Mouse (Mus musculus) layer of hippocampus, adult 2 months (tissue): ENCODE data around the gene Serpinb2. TPM values are rescaled to one million over a fixed set of nuclear protein-coding genes. Genes with fewer than 3 reads are reported as not detected.

Source experiments
- DNase-seq, 2 experiments: peaks; one replicate each; pipeline ENCODE4 v3.0.0; 2022; ENCODE audit warnings: low spot score in 2 of 2
- H3K27ac ChIP-seq: fragments of 200-600 bp; 2 replicates; pipeline ENCODE4 v1.8.1; 2022
- H3K4me3 ChIP-seq: fragments of 200-600 bp; 2 replicates; pipeline ENCODE4 v1.8.1; 2022; ENCODE audit warnings: mild to moderate bottlenecking
- CTCF ChIP-seq: fragments of 200-600 bp; conservative IDR thresholded peaks from 2 replicates; pipeline ENCODE4 v1.8.1; 2022; ENCODE audit warnings: antibody characterized with exemption, mild to moderate bottlenecking, moderate library complexity
- long read RNA-seq, 2 experiments: library from polyadenylated mRNA; stranded (forward); transcript quantifications; one replicate each; pipeline ENCODE4 v2.0.0; 2021; ENCODE audit warnings: borderline mapping rate in 2 of 2
- total RNA-seq, 2 experiments: library from RNA; stranded (reverse); gene quantifications; 2 replicates each; pipeline ENCODE4 v1.2.3; 2021

Serpinb2 gene
- not detected for total RNA-seq
- long read RNA-seq, experiment 1, result 0 reads
- long read RNA-seq, experiment 2, result 0 reads

GRCm38 (mm10) chr1:107511252-107511651 is at the start of gene Serpinb2:
Serpinb2 (plus strand) TSS chr1:107511423.
- H3K4me3 ChIP-seq, result no peak within 1 kb of the TSS
- no peak for TF ChIP-seq CTCF
- no peak for DNase-seq
- no peak within 1 kb of the TSS for H3K27ac ChIP-seq

GRCm38 (mm10) chr1:107479909-107480308 is 31.3 kb upstream of the Serpinb2 start:
- DNase-seq, result no peak
- Histone ChIP-seq H3K4me3 (no peak overlapping the region), H3K27ac (no peak overlapping the region)
- no peak for TF ChIP-seq CTCF

- TF ChIP-seq CTCF, result peak; percentile 94
- peak; percentile 76 to 88 for DNase-seq
- H3K27ac ChIP-seq, result no peak overlapping the region
- H3K4me3 ChIP-seq, result no peak overlapping the region; the same call in 1 of the 2 replicates
Observed at GRCm38 (mm10) chr1:107481452-107481851, 29.8 kb upstream of the Serpinb2 start.

GRCm38 (mm10) chr1:107489577-107489976 is 21.6 kb upstream of the Serpinb2 start:
- DNase-seq, result no peak
- TF ChIP-seq CTCF, result no peak
- H3K27ac ChIP-seq, result no peak overlapping the region
- no peak overlapping the region for H3K4me3 ChIP-seq

GRCm38 (mm10) chr1:107496789-107497188 is 14.4 kb upstream of the Serpinb2 start:
- no peak for DNase-seq
- no peak overlapping the region for H3K4me3 ChIP-seq
- TF ChIP-seq CTCF, result no peak
- H3K27ac ChIP-seq, result no peak overlapping the region

GRCm38 (mm10) chr1:107502025-107502424 is 9.2 kb upstream of the Serpinb2 start:
- H3K4me3 ChIP-seq, result no peak overlapping the region
- no peak for TF ChIP-seq CTCF
- no peak for DNase-seq
- no peak overlapping the region for H3K27ac ChIP-seq

GRCm38 (mm10) chr1:107503294-107503693 is 7.9 kb upstream of the Serpinb2 start:
- Histone ChIP-seq H3K27ac (no peak overlapping the region), H3K4me3 (no peak overlapping the region)
- TF ChIP-seq CTCF, result no peak
- DNase-seq, result no peak

- no peak for DNase-seq
- TF ChIP-seq CTCF, result no peak
- no peak overlapping the region for H3K4me3 ChIP-seq
- no peak overlapping the region for H3K27ac ChIP-seq
Observed at GRCm38 (mm10) chr1:107505898-107506562, 5.2 kb upstream of the Serpinb2 start.

- no peak overlapping the region for H3K4me3 ChIP-seq
- no peak for TF ChIP-seq CTCF
- H3K27ac ChIP-seq, result no peak overlapping the region
- no peak for DNase-seq
Observed at GRCm38 (mm10) chr1:107512194-107513138, 1.2 kb downstream of the Serpinb2 start.

GRCm38 (mm10) chr1:107513530-107513929 is 2.3 kb downstream of the Serpinb2 start:
- H3K27ac ChIP-seq, result no peak overlapping the region
- H3K4me3 ChIP-seq, result no peak overlapping the region
- TF ChIP-seq CTCF, result no peak
- DNase-seq, result no peak

- H3K27ac ChIP-seq, result no peak overlapping the region
- no peak for TF ChIP-seq CTCF
- no peak overlapping the region for H3K4me3 ChIP-seq
- no peak for DNase-seq
Observed at GRCm38 (mm10) chr1:107515839-107516498, 4.7 kb downstream of the Serpinb2 start.

GRCm38 (mm10) chr1:107525592-107525991 is 14.4 kb downstream of the Serpinb2 start:
- TF ChIP-seq CTCF, result no peak
- no peak overlapping the region for H3K27ac ChIP-seq

More at GRCm38 (mm10) chr1:107525592-107525991, 14.4 kb downstream of the Serpinb2 start:
- H3K4me3 ChIP-seq, result no peak overlapping the region
- DNase-seq, result no peak
